8 mouse cellular contexts compared by ENCODE assay signal in genomic region chr16:44172297-44173154, GRCm38 (mm10). TPM values are rescaled to one million over a fixed set of nuclear protein-coding genes. Genes with fewer than 3 reads are reported as not detected.
A peak's percentile ranks its signal among the peaks of the same experiment; 100 is the strongest.
DNase-seq lines count a peak whose midpoint lies in the region; ATAC-seq and TF ChIP-seq lines count a peak whose summit lies in the region.

No protein-coding gene starts in this region.

- no peaks in the 10 kb centered on the region for H3K36me3 ChIP-seq in embryonic facial prominence, embryonic 13.5 days
- no peaks in the 10 kb centered on the region for H3K36me3 ChIP-seq in kidney, adult 2 months (ENCODE audit: control insufficient read depth, insufficient read depth, low read length)
- H3K36me3 ChIP-seq in limb, embryonic 12.5 days = no peaks in the 10 kb centered on the region
- no peaks in the 10 kb centered on the region for H3K36me3 ChIP-seq in midbrain, embryonic 15.5 days (replicated peaks)
- no peaks in the 10 kb centered on the region for H3K36me3 ChIP-seq in spleen, adult 2 months (ENCODE audit: control insufficient read depth, insufficient read depth, low read length)

- DNase-seq in 3134 (ENCODE audit: extremely low read depth, insufficient read length, low spot score) = peak; percentile 96
- DNase-seq in adrenal gland, postnatal 36 days = peak; percentile 99 to 100
- peak; percentile 97 to 100 for DNase-seq in heart, adult 18-20 months
- DNase-seq in kidney, adult 2 months = peak; percentile 100
- DNase-seq in spleen, adult 2 months (ENCODE audit: low read depth in 1 of 2, low spot score in 2 of 2) = peak; percentile 95 to 98

- under 1% methylated on average over 26 of the region's 26 CpGs for WGBS in embryonic facial prominence, embryonic 13.5 days
- WGBS in kidney, adult 2 months = under 1% methylated on average over 26 of the region's 26 CpGs
- under 1% methylated on average over 26 of the region's 26 CpGs for WGBS in limb, embryonic 12.5 days
- 1% methylated on average over 26 of the region's 26 CpGs for WGBS in midbrain, embryonic 15.5 days
- under 1% methylated on average over 26 of the region's 26 CpGs for WGBS in spleen, adult 2 months

- peak overlapping the region; percentile 94 for H3K27ac ChIP-seq in embryonic facial prominence, embryonic 13.5 days
- peak overlapping the region; percentile 91 for H3K27ac ChIP-seq in kidney, adult 2 months (ENCODE audit: insufficient read depth, low read depth, low read length)
- peak overlapping the region; percentile 95 for H3K27ac ChIP-seq in limb, embryonic 12.5 days
- H3K27ac ChIP-seq in midbrain, embryonic 15.5 days = peak overlapping the region; percentile 83
- peak overlapping the region; percentile 97 for H3K27ac ChIP-seq in spleen, adult 2 months (ENCODE audit: insufficient read depth, low read length)

- H3K9ac ChIP-seq in embryonic facial prominence, embryonic 13.5 days = peak overlapping the region; percentile 94
- H3K9ac ChIP-seq in limb, embryonic 12.5 days (replicated peaks) = peak overlapping the region; percentile 95
- peak overlapping the region; percentile 52 for H3K9ac ChIP-seq in midbrain, embryonic 15.5 days

- peak; percentile 31; the same call in 1 of the 2 replicates for TF ChIP-seq CTCF in kidney, adult 2 months (conservative IDR thresholded peaks at IDR 0.05; ENCODE audit: insufficient read depth, insufficient read length, low read depth, low read length)
- TF ChIP-seq CTCF in spleen, adult 2 months (IDR thresholded peaks at IDR 0.05; ENCODE audit: extremely low read depth, insufficient read depth, insufficient read length, insufficient replicate concordance) = no peak

- TF ChIP-seq POLR2A in kidney, adult 2 months (IDR thresholded peaks at IDR 0.05; ENCODE audit: low read depth, low read length) = no peak
- TF ChIP-seq POLR2A in spleen, adult 2 months (IDR thresholded peaks at IDR 0.05; ENCODE audit: low read depth, low read length) = no peak; the same call in 1 of the 2 replicates

- no peaks in the 10 kb centered on the region for H3K9me3 ChIP-seq in embryonic facial prominence, embryonic 13.5 days
- H3K9me3 ChIP-seq in limb, embryonic 12.5 days = no peaks in the 10 kb centered on the region
- no peaks in the 10 kb centered on the region for H3K9me3 ChIP-seq in midbrain, embryonic 15.5 days

- peak; percentile 100 for ATAC-seq in embryonic facial prominence, embryonic 13.5 days (ENCODE audit: insufficient number of reproducible peaks, insufficient read depth, low FRiP score, low TSS enrichment, low read depth)
- peak; percentile 100 for ATAC-seq in limb, embryonic 12.5 days (ENCODE audit: insufficient number of reproducible peaks, insufficient read depth, low FRiP score, low TSS enrichment, low read depth)
- peak; percentile 100 for ATAC-seq in midbrain, embryonic 15.5 days (replicated peaks)

- H3K27me3 ChIP-seq in embryonic facial prominence, embryonic 13.5 days = no peaks in the 10 kb centered on the region
- H3K27me3 ChIP-seq in kidney, adult 2 months (replicated peaks; ENCODE audit: control insufficient read depth, insufficient read depth, low read length) = no peaks in the 10 kb centered on the region
- H3K27me3 ChIP-seq in limb, embryonic 12.5 days = no peaks in the 10 kb centered on the region
- no peaks in the 10 kb centered on the region for H3K27me3 ChIP-seq in midbrain, embryonic 15.5 days (replicated peaks)
- no peaks in the 10 kb centered on the region for H3K27me3 ChIP-seq in spleen, adult 2 months (ENCODE audit: control insufficient read depth, insufficient read depth, low read length)

- H3K4me2 ChIP-seq in embryonic facial prominence, embryonic 13.5 days = peak overlapping the region; percentile 63
- H3K4me2 ChIP-seq in limb, embryonic 12.5 days = peak overlapping the region; percentile 69
- peak overlapping the region; percentile 88 for H3K4me2 ChIP-seq in midbrain, embryonic 15.5 days

- peaks cover 14% of the 10 kb centered on the region for H3K4me1 ChIP-seq in embryonic facial prominence, embryonic 13.5 days
- H3K4me1 ChIP-seq in kidney, adult 2 months (ENCODE audit: control insufficient read depth, insufficient read depth, low read length) = peaks cover 7% of the 10 kb centered on the region; the same call in 1 of the 2 replicates
- H3K4me1 ChIP-seq in limb, embryonic 12.5 days (replicated peaks) = peaks cover 17% of the 10 kb centered on the region
- H3K4me1 ChIP-seq in midbrain, embryonic 15.5 days = peaks cover 20% of the 10 kb centered on the region
- peaks cover 9% of the 10 kb centered on the region for H3K4me1 ChIP-seq in spleen, adult 2 months (ENCODE audit: control insufficient read depth, insufficient read depth, insufficient read length)

- H3K4me3 ChIP-seq in embryonic facial prominence, embryonic 13.5 days = peak overlapping the region; percentile 86
- H3K4me3 ChIP-seq in kidney, adult 2 months (ENCODE audit: insufficient read depth, low read depth, low read length) = peak overlapping the region; percentile 84
- peak overlapping the region; percentile 88 for H3K4me3 ChIP-seq in limb, embryonic 12.5 days (replicated peaks)
- peak overlapping the region; percentile 77 for H3K4me3 ChIP-seq in midbrain, embryonic 15.5 days
- peak overlapping the region; percentile 83 for H3K4me3 ChIP-seq in spleen, adult 2 months (ENCODE audit: extremely low read depth, insufficient read depth, insufficient read length)

RNA-seq across cellular contexts. Expression of gene Usf3, which starts 0.5 kb away (rescaled TPM):
- total RNA-seq in adrenal gland, postnatal 36 days (2021) = 10 to 100 TPM; 22.9 to 25.6 TPM
- polyA plus RNA-seq in embryonic facial prominence, embryonic 13.5 days (2015; fragmentation: Nextera tagmentation; extraction: Ambion mirVana) = 2.6 and 3.9 TPM in 2 replicates
- 10 to 100 TPM; 15.9 to 16.6 TPM for total RNA-seq in heart, adult 18-20 months (2021)
- 12.6 and 13.2 TPM in 2 replicates for polyA plus RNA-seq in kidney, adult 2 months (2012; rRNA removed)
- 3.6 and 4.5 TPM in 2 replicates for polyA plus RNA-seq in limb, embryonic 12.5 days (2016; fragmentation: Nextera tagmentation; extraction: Ambion mirVana)
- 2.8 and 2.9 TPM in 2 replicates for polyA plus RNA-seq in midbrain, embryonic 15.5 days (2015; fragmentation: Nextera tagmentation; extraction: Ambion mirVana)
- 7.4 and 7.7 TPM in 2 replicates for polyA plus RNA-seq in spleen, adult 2 months (2012; rRNA removed)

RNA-seq across cellular contexts. Expression of gene Naa50, which starts 32.9 kb away (rescaled TPM):
- total RNA-seq in adrenal gland, postnatal 36 days (2021) = 10 to 100 TPM; 84.6 to 99.1 TPM
- 97.8 and 105 TPM in 2 replicates for polyA plus RNA-seq in embryonic facial prominence, embryonic 13.5 days (2015; fragmentation: Nextera tagmentation; extraction: Ambion mirVana)
- total RNA-seq in heart, adult 18-20 months (2021) = 10 to 100 TPM; 54.6 to 55.7 TPM
- 8.8 and 9.3 TPM in 2 replicates for polyA plus RNA-seq in kidney, adult 2 months (2012; rRNA removed)
- polyA plus RNA-seq in limb, embryonic 12.5 days (2016; fragmentation: Nextera tagmentation; extraction: Ambion mirVana) = 121 and 130 TPM in 2 replicates
- polyA plus RNA-seq in midbrain, embryonic 15.5 days (2015; fragmentation: Nextera tagmentation; extraction: Ambion mirVana) = 58.6 and 60.8 TPM in 2 replicates
- polyA plus RNA-seq in spleen, adult 2 months (2012; rRNA removed) = 9.1 and 12.4 TPM in 2 replicates

RNA-seq across cellular contexts. Expression of gene Atp6v1a, which starts 33.0 kb away (rescaled TPM):
- total RNA-seq in adrenal gland, postnatal 36 days (2021) = 100 to 1,000 TPM; 145 to 153 TPM
- 40.3 and 45.5 TPM in 2 replicates for polyA plus RNA-seq in embryonic facial prominence, embryonic 13.5 days (2015; fragmentation: Nextera tagmentation; extraction: Ambion mirVana)
- 10 to 100 TPM; 24.7 to 27.8 TPM for total RNA-seq in heart, adult 18-20 months (2021)
- 115 and 139 TPM in 2 replicates for polyA plus RNA-seq in kidney, adult 2 months (2012; rRNA removed)
- 34.2 and 43.7 TPM in 2 replicates for polyA plus RNA-seq in limb, embryonic 12.5 days (2016; fragmentation: Nextera tagmentation; extraction: Ambion mirVana)
- polyA plus RNA-seq in midbrain, embryonic 15.5 days (2015; fragmentation: Nextera tagmentation; extraction: Ambion mirVana) = 128 and 133 TPM in 2 replicates
- polyA plus RNA-seq in spleen, adult 2 months (2012; rRNA removed) = 6.5 and 7.2 TPM in 2 replicates

Comparison
In these comparisons a context has a peak if more than half of its experiments do, and no peak if none do; other contexts are left out.
1. Peak in every context shown above with its lines: DNase-seq, ATAC-seq, H3K4me3 ChIP-seq and H3K27ac ChIP-seq.